Mouse (Mus musculus): ENCODE measurements around the gene Slc4a3. TPM values are rescaled to one million over a fixed set of nuclear protein-coding genes. Genes with fewer than 3 reads are reported as not detected.

Slc4a3 gene
- total and polyA plus RNA-seq, 2 experiments from 2014 or later, result 96.4 to 191 TPM

DNA sequence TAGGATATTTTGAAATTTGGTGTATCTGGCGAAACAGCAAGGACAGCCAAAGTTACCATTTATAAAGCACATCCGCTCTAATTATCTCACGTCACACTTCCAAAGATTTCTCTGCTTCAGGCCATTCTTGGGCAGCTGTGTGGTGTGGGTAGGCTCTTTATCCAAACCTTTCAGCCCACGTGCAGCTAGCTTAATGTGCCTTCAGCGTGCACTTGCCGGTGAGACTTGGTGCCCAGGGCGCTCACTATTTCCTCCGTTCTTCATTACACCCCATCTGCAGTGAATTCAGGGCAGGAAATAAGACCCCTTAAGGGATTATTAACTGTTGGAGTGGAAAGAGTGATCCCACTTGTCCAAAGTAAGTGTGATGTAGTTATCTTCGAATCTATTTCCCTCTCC is 63.2 kb downstream of the Slc4a3 start:
- Histone ChIP-seq H3K9me3 (ENCODE audit: low read length) (no peaks in the 10 kb centered on the region), H3K9ac (replicated peaks; ENCODE audit: low read length) (no peak overlapping the region), H3K4me3 (ENCODE audit: low read length) (no peak overlapping the region), H3K36me3 (ENCODE audit: insufficient read depth, low read length) (no peaks in the 10 kb centered on the region), H3K4me2 (ENCODE audit: low read depth, low read length) (no peak overlapping the region), H3K27me3 (ENCODE audit: insufficient read depth, low read length) (no peaks in the 10 kb centered on the region), H3K4me1 (ENCODE audit: insufficient read depth, low read length) (no peaks in the 10 kb centered on the region), H3K27ac (no peak overlapping the region)
- DNase-seq (ENCODE audit: low spot score) (no peak), ATAC-seq (no peak)
- TF ChIP-seq CTCF (IDR thresholded peaks at IDR 0.05; ENCODE audit: low read depth), result no peak
- WGBS, result 70% methylated on average over 9 of the region's 9 CpGs

GRCm38 (mm10) chr1:75610553-75610952 is 64.5 kb downstream of the Slc4a3 start:
- no peaks in the 10 kb centered on the region for H3K9me3 ChIP-seq (ENCODE audit: low read length)
- no peaks in the 10 kb centered on the region for H3K4me1 ChIP-seq (ENCODE audit: insufficient read depth, low read length)
- 37% methylated on average over 8 of the region's 8 CpGs for WGBS
- no peak for ATAC-seq
- no peak overlapping the region for H3K9ac ChIP-seq (replicated peaks; ENCODE audit: low read length)
- H3K4me3 ChIP-seq (ENCODE audit: low read length), result no peak overlapping the region
- no peak overlapping the region for H3K4me2 ChIP-seq (ENCODE audit: low read depth, low read length)
- TF ChIP-seq CTCF (IDR thresholded peaks at IDR 0.05; ENCODE audit: low read depth), result no peak
- H3K36me3 ChIP-seq (ENCODE audit: insufficient read depth, low read length), result no peaks in the 10 kb centered on the region
- H3K27ac ChIP-seq, result no peak overlapping the region
- no peaks in the 10 kb centered on the region for H3K27me3 ChIP-seq (ENCODE audit: insufficient read depth, low read length)
- DNase-seq (ENCODE audit: low spot score), result no peak

Other genes starting within 250 kb of the Slc4a3 start
- gene Dnpep, start 228.3 kb upstream of the Slc4a3 start, total RNA-seq (2014; rRNA removed), result 143 and 175 TPM in 2 replicates
- 120 and 131 TPM in 2 replicates for gene Dnpep, start 228.3 kb upstream of the Slc4a3 start, polyA plus RNA-seq (2015; fragmentation: Nextera tagmentation; extraction: Ambion mirVana)
- gene Des, start 185.9 kb upstream of the Slc4a3 start, total RNA-seq (2014; rRNA removed), result 2.6 and 6.9 TPM in 2 replicates
- gene Des, start 185.9 kb upstream of the Slc4a3 start, polyA plus RNA-seq (2015; fragmentation: Nextera tagmentation; extraction: Ambion mirVana), result 1.2 and 1.6 TPM in 2 replicates
- 50.4 and 52.7 TPM in 2 replicates for gene Speg, start 171.0 kb upstream of the Slc4a3 start, total RNA-seq (2014; rRNA removed)
- gene Speg, start 171.0 kb upstream of the Slc4a3 start, polyA plus RNA-seq (2015; fragmentation: Nextera tagmentation; extraction: Ambion mirVana), result 19.2 and 19.9 TPM in 2 replicates
- 88.0 and 96.8 TPM in 2 replicates for gene Gmppa, start 110.3 kb upstream of the Slc4a3 start, total RNA-seq (2014; rRNA removed)
- 59.9 and 63.1 TPM in 2 replicates for gene Gmppa, start 110.3 kb upstream of the Slc4a3 start, polyA plus RNA-seq (2015; fragmentation: Nextera tagmentation; extraction: Ambion mirVana)
- gene Asic4, start 95.8 kb upstream of the Slc4a3 start, total RNA-seq (2014; rRNA removed), result 71.4 and 74.1 TPM in 2 replicates
- 17.0 and 21.0 TPM in 2 replicates for gene Asic4, start 95.8 kb upstream of the Slc4a3 start, polyA plus RNA-seq (2015; fragmentation: Nextera tagmentation; extraction: Ambion mirVana)
- gene Chpf, start 67.0 kb upstream of the Slc4a3 start, total RNA-seq (2014; rRNA removed), result 155 and 173 TPM in 2 replicates
- 55.3 and 55.8 TPM in 2 replicates for gene Chpf, start 67.0 kb upstream of the Slc4a3 start, polyA plus RNA-seq (2015; fragmentation: Nextera tagmentation; extraction: Ambion mirVana)
- 52.7 and 69.3 TPM in 2 replicates for gene Tmem198, start 66.7 kb upstream of the Slc4a3 start, total RNA-seq (2014; rRNA removed)
- gene Tmem198, start 66.7 kb upstream of the Slc4a3 start, polyA plus RNA-seq (2015; fragmentation: Nextera tagmentation; extraction: Ambion mirVana), result 33.9 and 36.4 TPM in 2 replicates
- 52.4 and 62.4 TPM in 2 replicates for gene Obsl1, start 39.8 kb upstream of the Slc4a3 start, total RNA-seq (2014; rRNA removed)
- gene Obsl1, start 39.8 kb upstream of the Slc4a3 start, polyA plus RNA-seq (2015; fragmentation: Nextera tagmentation; extraction: Ambion mirVana), result 22.7 and 23.9 TPM in 2 replicates
- 28.9 and 31.8 TPM in 2 replicates for gene Inha, start 39.2 kb upstream of the Slc4a3 start, total RNA-seq (2014; rRNA removed)
- gene Inha, start 39.2 kb upstream of the Slc4a3 start, polyA plus RNA-seq (2015; fragmentation: Nextera tagmentation; extraction: Ambion mirVana), result 20.3 TPM in 2 replicates
- 27.9 and 46.9 TPM in 2 replicates for gene Stk11ip, start 24.7 kb upstream of the Slc4a3 start, total RNA-seq (2014; rRNA removed)
- gene Stk11ip, start 24.7 kb upstream of the Slc4a3 start, polyA plus RNA-seq (2015; fragmentation: Nextera tagmentation; extraction: Ambion mirVana), result 13.5 and 14.0 TPM in 2 replicates

Measured in hindbrain, postnatal 0 days (tissue).